Mouse (Mus musculus) liver, embryonic 15.5 days (tissue): ENCODE results near the gene Clasrp. TPM values are rescaled to one million over a fixed set of nuclear protein-coding genes. Genes with fewer than 3 reads are reported as not detected.

Experiments used
- polyA plus RNA-seq: library from polyadenylated mRNA; unstranded; fragments of >200 nt; fragmentation: Nextera tagmentation; extraction: Ambion mirVana; gene quantifications from 2 replicates; pipeline ENCODE4 v1.2.1, GENCODE M21; 2015

Gene Clasrp
- polyA plus RNA-seq, 1 experiment from 2014 or later = 12.2 TPM

Other genes with a start within 250 kb of the Clasrp start
- 7.9 and 8.1 TPM in 2 replicates for gene Cd3eap, start 245.0 kb downstream of the Clasrp start, polyA plus RNA-seq
- gene Ppp1r13l, start 244.7 kb downstream of the Clasrp start, polyA plus RNA-seq = 0.94 and 1.5 TPM in 2 replicates
- gene Ercc2, start 222.5 kb downstream of the Clasrp start, polyA plus RNA-seq = 6.2 and 7.5 TPM in 2 replicates
- gene Klc3, start 200.4 kb downstream of the Clasrp start, polyA plus RNA-seq = 0.46 and 0.84 TPM in 2 replicates
- 32.2 and 49.9 TPM in 2 replicates for gene Ckm, start 199.7 kb downstream of the Clasrp start, polyA plus RNA-seq
- 1.2 and 1.6 TPM in 2 replicates for gene Mark4, start 145.7 kb downstream of the Clasrp start, polyA plus RNA-seq
- 0.85 and 1.2 TPM in 2 replicates for gene Exoc3l2, start 141.2 kb downstream of the Clasrp start, polyA plus RNA-seq
- 0.79 and 1.1 TPM in 2 replicates for gene Bloc1s3, start 96.1 kb downstream of the Clasrp start, polyA plus RNA-seq
- gene Trappc6a, start 96.1 kb downstream of the Clasrp start, polyA plus RNA-seq = 41.2 and 42.0 TPM in 2 replicates
- not detected in 2 replicates for gene Nkpd1, start 86.6 kb downstream of the Clasrp start, polyA plus RNA-seq
- gene Ppp1r37, start 41.4 kb downstream of the Clasrp start, polyA plus RNA-seq = 10.2 and 15.7 TPM in 2 replicates
- gene Zfp296, start 27.2 kb downstream of the Clasrp start, polyA plus RNA-seq = 0.60 and 0.81 TPM in 2 replicates
- gene Gemin7, start 26.9 kb downstream of the Clasrp start, polyA plus RNA-seq = 79.6 and 90.9 TPM in 2 replicates
- gene Relb, start 25.0 kb upstream of the Clasrp start, polyA plus RNA-seq = 1.7 TPM in 2 replicates
- gene Clptm1, start 60.5 kb upstream of the Clasrp start, polyA plus RNA-seq = 48.3 and 48.8 TPM in 2 replicates
- gene Apoc2, start 73.5 kb upstream of the Clasrp start, polyA plus RNA-seq = 1,160 and 1,332 TPM in 2 replicates
- 22.2 and 29.1 TPM in 2 replicates for gene Gm44805, start 76.9 kb upstream of the Clasrp start, polyA plus RNA-seq
- gene Apoc4, start 77.0 kb upstream of the Clasrp start, polyA plus RNA-seq = 273 and 372 TPM in 2 replicates
- 609 and 611 TPM in 2 replicates for gene Apoc1, start 88.2 kb upstream of the Clasrp start, polyA plus RNA-seq
- 2,704 and 3,478 TPM in 2 replicates for gene Apoe, start 94.7 kb upstream of the Clasrp start, polyA plus RNA-seq
- 87.2 and 91.8 TPM in 2 replicates for gene Tomm40, start 111.0 kb upstream of the Clasrp start, polyA plus RNA-seq
- 15.2 and 19.5 TPM in 2 replicates for gene Nectin2, start 146.0 kb upstream of the Clasrp start, polyA plus RNA-seq
- 10.3 and 11.3 TPM in 2 replicates for gene Bcam, start 166.5 kb upstream of the Clasrp start, polyA plus RNA-seq
- 3.5 and 3.8 TPM in 2 replicates for gene Cblc, start 192.3 kb upstream of the Clasrp start, polyA plus RNA-seq
- 4.7 and 5.3 TPM in 2 replicates for gene Bcl3, start 218.3 kb upstream of the Clasrp start, polyA plus RNA-seq
- gene Gm19345, start 247.5 kb upstream of the Clasrp start, polyA plus RNA-seq = not detected in 2 replicates